In the genomic region with DNA sequence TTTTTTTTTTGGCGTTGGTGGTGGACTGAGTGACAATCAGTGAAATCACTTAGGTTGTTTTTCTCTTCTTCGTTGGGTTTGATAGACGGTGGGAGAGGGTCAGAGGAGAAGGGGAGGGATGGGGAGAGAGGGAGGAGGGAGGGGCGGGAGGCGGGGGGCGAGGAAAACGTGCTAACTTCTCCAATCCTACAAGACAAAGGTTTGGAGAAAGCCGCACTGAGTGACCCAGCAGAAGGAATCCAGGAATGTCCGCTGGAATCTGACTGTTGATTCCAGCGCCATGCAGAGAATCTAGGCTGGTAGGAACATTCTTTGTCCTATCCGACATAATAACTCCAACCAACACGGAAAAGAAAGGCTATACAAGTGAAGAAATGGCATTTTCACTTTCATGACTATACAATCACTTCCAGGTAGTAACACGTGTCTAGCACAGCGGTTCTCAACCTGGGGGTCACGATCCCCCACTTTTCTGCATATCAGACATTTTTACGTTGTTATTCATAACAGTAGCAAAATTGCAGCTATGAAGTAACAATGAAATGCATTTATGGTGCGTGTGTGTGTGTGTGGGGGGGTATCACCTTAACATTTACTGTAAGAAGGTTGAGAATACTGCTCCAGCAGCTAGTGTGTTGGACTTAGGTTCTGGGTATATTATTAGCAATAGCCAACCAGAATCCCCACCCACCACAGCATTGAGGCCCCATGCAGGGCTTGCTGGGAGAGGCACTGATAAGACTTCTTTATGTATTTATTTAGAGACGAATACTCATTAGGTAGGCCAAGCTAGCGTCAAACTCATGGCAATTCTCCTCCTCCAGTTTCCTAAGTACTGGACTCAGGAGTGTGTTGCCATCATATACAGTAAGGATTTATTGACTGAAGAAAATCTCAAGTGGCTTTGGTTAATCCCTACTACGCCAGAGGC, we compare ENCODE assay signal across 8 mouse cellular contexts.
DNase-seq lines count a peak whose midpoint lies in the region; ATAC-seq and TF ChIP-seq lines count a peak whose summit lies in the region.

No protein-coding gene starts in this region.

- peaks cover 22% of the 10 kb centered on the region for H3K4me1 ChIP-seq in heart, embryonic 16.5 days (ENCODE audit: control insufficient read depth, insufficient read depth, low read length)
- peaks cover 26% of the 10 kb centered on the region for H3K4me1 ChIP-seq in intestine, embryonic 14.5 days (replicated peaks; ENCODE audit: control insufficient read depth, insufficient read depth, low read length)

- ATAC-seq in heart, embryonic 16.5 days (replicated peaks; ENCODE audit: extremely low read depth, insufficient read depth, low FRiP score) = no peak
- ATAC-seq in intestine, embryonic 14.5 days (replicated peaks; ENCODE audit: low FRiP score, low TSS enrichment, low read depth) = 0 out of 2 replicates have a peak, but pooled peaks have one; percentile 22
- ATAC-seq in erythroid progenitor cell, adult 5-6 weeks (replicated peaks; ENCODE audit: low FRiP score, poor library complexity, severe bottlenecking) = no peak

- no peaks in the 10 kb centered on the region for H3K9me3 ChIP-seq in heart, embryonic 16.5 days (replicated peaks; ENCODE audit: control insufficient read depth, low read length)
- H3K9me3 ChIP-seq in intestine, embryonic 14.5 days (ENCODE audit: control insufficient read depth, low read length) = no peaks in the 10 kb centered on the region

- H3K4me2 ChIP-seq in heart, embryonic 16.5 days (ENCODE audit: low read depth, low read length) = peak overlapping the region; percentile 75
- peak overlapping the region; percentile 75 for H3K4me2 ChIP-seq in intestine, embryonic 14.5 days (ENCODE audit: low read length)
- H3K4me2 ChIP-seq in myocyte (ENCODE audit: low read depth) = peak overlapping the region; percentile 32

- no peak for DNase-seq in heart, postnatal 14 days
- DNase-seq in embryo, embryonic 10.5 days (ENCODE audit: low spot score) = peak; percentile 68
- DNase-seq in intestine, embryonic 14.5 days (ENCODE audit: low spot score) = peak; percentile 81
- DNase-seq in left cerebral cortex, postnatal 25 days (ENCODE audit: low spot score in 2 of 2) = no peak
- no peak for DNase-seq in thymus, postnatal 10 days (ENCODE audit: low spot score in 2 of 2)

- TF ChIP-seq POLR2A in myocyte (IDR thresholded peaks at IDR 0.05; ENCODE audit: insufficient read length, low read depth) = no peak

- no peaks in the 10 kb centered on the region for H3K36me3 ChIP-seq in heart, embryonic 16.5 days (ENCODE audit: control insufficient read depth, insufficient read depth)
- H3K36me3 ChIP-seq in intestine, embryonic 14.5 days (ENCODE audit: control insufficient read depth, insufficient read depth, low read length) = no peaks in the 10 kb centered on the region
- H3K36me3 ChIP-seq in myocyte (ENCODE audit: control insufficient read depth, insufficient read depth) = no peaks in the 10 kb centered on the region

- peak overlapping the region; percentile 53 for H3K4me3 ChIP-seq in heart, embryonic 16.5 days (ENCODE audit: low read length)
- H3K4me3 ChIP-seq in intestine, embryonic 14.5 days (ENCODE audit: low read depth, low read length) = peak overlapping the region; percentile 36
- no peak overlapping the region for H3K4me3 ChIP-seq in myocyte

- H3K27me3 ChIP-seq in heart, embryonic 16.5 days (ENCODE audit: control insufficient read depth, insufficient read depth, low read length) = no peaks in the 10 kb centered on the region
- no peaks in the 10 kb centered on the region for H3K27me3 ChIP-seq in intestine, embryonic 14.5 days (replicated peaks; ENCODE audit: control insufficient read depth, insufficient read depth, low read length)
- H3K27me3 ChIP-seq in myocyte (ENCODE audit: control insufficient read depth, insufficient read depth, insufficient read length) = no peaks in the 10 kb centered on the region

- intact Hi-C loops in heart, postnatal 14 days (cut with DNase I) = loop anchor here (1.0 to 5.0 kb wide), 2 partner anchors 102 to 201 kb away; no protein-coding TSS in a partner anchor
- intact Hi-C loops in left cerebral cortex, postnatal 25 days (cut with DNase I) = loop anchor here (5.0 kb wide), 2 partner anchors 102 to 187 kb away; no protein-coding TSS in a partner anchor

- no peaks in the 10 kb centered on the region for H3K79me2 ChIP-seq in myocyte (ENCODE audit: control insufficient read depth, insufficient read depth)

- 15% methylated on average over 19 of the region's 20 CpGs for WGBS in heart, embryonic 16.5 days
- WGBS in intestine, embryonic 14.5 days = 19% methylated on average over 19 of the region's 20 CpGs

- peak overlapping the region; percentile 71 for H3K9ac ChIP-seq in heart, embryonic 16.5 days (ENCODE audit: low read length)
- peak overlapping the region; percentile 48; the same call in 1 of the 2 replicates for H3K9ac ChIP-seq in intestine, embryonic 14.5 days (ENCODE audit: low read length)

- H3K27ac ChIP-seq in heart, embryonic 16.5 days (ENCODE audit: low read length) = peak overlapping the region; percentile 81
- peak overlapping the region; percentile 78 for H3K27ac ChIP-seq in intestine, embryonic 14.5 days (ENCODE audit: low read depth)

- no peak overlapping the region for H3ac ChIP-seq in myocyte (ENCODE audit: control insufficient read depth, insufficient read length)

TF ChIP-seq in myocyte, 11 proteins besides CTCF, POLR2A, EP300 and RAD21:
- TF ChIP-seq MYOD1 (IDR thresholded peaks at IDR 0.05; ENCODE audit: control insufficient read depth in 1 of 3, insufficient read length in 2 of 3, low read depth in 2 of 3) (no peak), POLR2AphosphoS2 (IDR thresholded peaks at IDR 0.05; ENCODE audit: insufficient read length, low read depth) (no peak), TCF3 (IDR thresholded peaks at IDR 0.05; ENCODE audit: insufficient read length, low read depth) (no peak), REST (IDR thresholded peaks at IDR 0.05; ENCODE audit: insufficient read depth, insufficient read length) (no peak), E2F4 (IDR thresholded peaks at IDR 0.05; ENCODE audit: insufficient read depth) (no peak), TCF12 (IDR thresholded peaks at IDR 0.05; ENCODE audit: insufficient read depth, poor library complexity, severe bottlenecking) (no peak), MAX (IDR thresholded peaks at IDR 0.05; ENCODE audit: low read depth) (no peak)

Comparison
In these comparisons a context has a peak if more than half of its experiments do, and no peak if none do; other contexts are left out.
1. DNase-seq: peak in embryo, embryonic 10.5 days (single experiment) and intestine, embryonic 14.5 days (single experiment); none in heart, postnatal 14 days (0 of 2), left cerebral cortex, postnatal 25 days (0 of 2) and thymus, postnatal 10 days (0 of 2).
2. Peak in every context shown above with its lines, with median percentiles within 50 percentile points of each other: H3K4me2 ChIP-seq.